Mouse (Mus musculus): ENCODE measurements around the gene Rarg. TPM values are rescaled to one million over a fixed set of nuclear protein-coding genes. Genes with fewer than 3 reads are reported as not detected.
"Not testable (repeated sequence)": the region's sequence is repeated elsewhere in the genome, so short reads cannot be mapped to it uniquely, and the experiment has no call there.

The Rarg gene
- polyA plus RNA-seq, 1 experiment: 23.7 TPM

- TF ChIP-seq POLR2A (IDR thresholded peaks at IDR 0.05; ENCODE audit: control insufficient read depth, extremely low read depth, insufficient read depth, low read length, poor library complexity) (no peak), CTCF (IDR thresholded peaks at IDR 0.05; ENCODE audit: borderline replicate concordance, control insufficient read depth, extremely low read depth, insufficient read depth, low read length, poor library complexity) (no peak)
- 93% methylated on average over 7 of the region's 7 CpGs for WGBS
- DNase-seq: no peak
- no peaks in the 10 kb centered on the region for H3K36me3 ChIP-seq (ENCODE audit: control insufficient read depth, insufficient read depth, low read length)
- peaks cover 47% of the 10 kb centered on the region for H3K4me1 ChIP-seq (replicated peaks; ENCODE audit: control insufficient read depth, insufficient read depth, low read length)
- H3K27ac ChIP-seq (ENCODE audit: control insufficient read depth, insufficient read depth, low read length): no peak overlapping the region
- no peaks in the 10 kb centered on the region for H3K27me3 ChIP-seq (ENCODE audit: control insufficient read depth, insufficient read depth, low read length)
- no peak overlapping the region for H3K4me3 ChIP-seq (ENCODE audit: control insufficient read depth, insufficient read depth, low read length)
Observed at GRCm38 (mm10) chr15:102232764-102233163, 24.6 kb downstream of the Rarg start.

GRCm38 (mm10) chr15:102231748-102232147 lies 25.6 kb downstream of the Rarg start, which contains the start of gene Itgb7:
Gene Itgb7 (minus strand): TSS chr15:102231944.
- Histone ChIP-seq H3K36me3 (ENCODE audit: control insufficient read depth, insufficient read depth, low read length) (no peaks in the 10 kb centered on the region), H3K4me3 (ENCODE audit: control insufficient read depth, insufficient read depth, low read length) (peak within 1 kb of the TSS; percentile 37), H3K4me1 (replicated peaks; ENCODE audit: control insufficient read depth, insufficient read depth, low read length) (peaks cover 47% of the 10 kb centered on the region), H3K27ac (ENCODE audit: control insufficient read depth, insufficient read depth, low read length) (peak within 1 kb of the TSS; percentile 62), H3K27me3 (ENCODE audit: control insufficient read depth, insufficient read depth, low read length) (no peaks in the 10 kb centered on the region)
- TF ChIP-seq POLR2A (IDR thresholded peaks at IDR 0.05; ENCODE audit: control insufficient read depth, extremely low read depth, insufficient read depth, low read length, poor library complexity) (peak; percentile 44; the same call in 1 of the 2 replicates), CTCF (IDR thresholded peaks at IDR 0.05; ENCODE audit: borderline replicate concordance, control insufficient read depth, extremely low read depth, insufficient read depth, low read length, poor library complexity) (no peak)
- DNase-seq: peak; percentile 84
- 3% methylated on average over 6 of the region's 6 CpGs for WGBS

GRCm38 (mm10) chr15:102230408-102231321 lies 26.7 kb downstream of the Rarg start:
- Histone ChIP-seq H3K4me3 (ENCODE audit: control insufficient read depth, insufficient read depth, low read length) (peak overlapping the region; percentile 37), H3K36me3 (ENCODE audit: control insufficient read depth, insufficient read depth, low read length) (no peaks in the 10 kb centered on the region), H3K27me3 (ENCODE audit: control insufficient read depth, insufficient read depth, low read length) (no peaks in the 10 kb centered on the region), H3K4me1 (replicated peaks; ENCODE audit: control insufficient read depth, insufficient read depth, low read length) (peaks cover 49% of the 10 kb centered on the region), H3K27ac (ENCODE audit: control insufficient read depth, insufficient read depth, low read length) (peak overlapping the region; percentile 62; the same call in 1 of the 2 replicates)
- WGBS: 61% methylated on average over 17 of the region's 17 CpGs
- peak; percentile 31 for DNase-seq
- TF ChIP-seq POLR2A (IDR thresholded peaks at IDR 0.05; ENCODE audit: control insufficient read depth, extremely low read depth, insufficient read depth, low read length, poor library complexity): no peak
- TF ChIP-seq CTCF (IDR thresholded peaks at IDR 0.05; ENCODE audit: borderline replicate concordance, control insufficient read depth, extremely low read depth, insufficient read depth, low read length, poor library complexity): no peak

- DNase-seq; H3K27ac ChIP-seq (ENCODE audit: control insufficient read depth, insufficient read depth, low read length); H3K36me3 ChIP-seq (ENCODE audit: control insufficient read depth, insufficient read depth, low read length); H3K27me3 ChIP-seq (ENCODE audit: control insufficient read depth, insufficient read depth, low read length); H3K4me3 ChIP-seq (ENCODE audit: control insufficient read depth, insufficient read depth, low read length): not testable (repeated sequence)
- 16% methylated on average over 6 of the region's 6 CpGs for WGBS
- H3K4me1 ChIP-seq (replicated peaks; ENCODE audit: control insufficient read depth, insufficient read depth, low read length): peaks cover 12% of the 10 kb centered on the region
Observed at GRCm38 (mm10) chr15:102225619-102226018, 31.7 kb downstream of the Rarg start.

- WGBS: under 1% methylated on average over 21 of the region's 21 CpGs
- TF ChIP-seq POLR2A (IDR thresholded peaks at IDR 0.05; ENCODE audit: control insufficient read depth, extremely low read depth, insufficient read depth, low read length, poor library complexity) (no peak), CTCF (IDR thresholded peaks at IDR 0.05; ENCODE audit: borderline replicate concordance, control insufficient read depth, extremely low read depth, insufficient read depth, low read length, poor library complexity) (no peak)
- no peaks in the 10 kb centered on the region for H3K27me3 ChIP-seq (ENCODE audit: control insufficient read depth, insufficient read depth, low read length)
- DNase-seq: peak; percentile 76
- peaks cover 9% of the 10 kb centered on the region for H3K4me1 ChIP-seq (replicated peaks; ENCODE audit: control insufficient read depth, insufficient read depth, low read length)
- peak overlapping the region; percentile 43 for H3K4me3 ChIP-seq (ENCODE audit: control insufficient read depth, insufficient read depth, low read length)
- peak overlapping the region; percentile 68 for H3K27ac ChIP-seq (ENCODE audit: control insufficient read depth, insufficient read depth, low read length)
- no peaks in the 10 kb centered on the region for H3K36me3 ChIP-seq (ENCODE audit: control insufficient read depth, insufficient read depth, low read length)
Observed at GRCm38 (mm10) chr15:102224992-102225617, 32.2 kb downstream of the Rarg start.

- Histone ChIP-seq H3K27ac (ENCODE audit: control insufficient read depth, insufficient read depth, low read length) (peak overlapping the region; percentile 67), H3K4me1 (replicated peaks; ENCODE audit: control insufficient read depth, insufficient read depth, low read length) (peaks cover 9% of the 10 kb centered on the region), H3K36me3 (ENCODE audit: control insufficient read depth, insufficient read depth, low read length) (no peaks in the 10 kb centered on the region), H3K4me3 (ENCODE audit: control insufficient read depth, insufficient read depth, low read length) (peak overlapping the region; percentile 43), H3K27me3 (ENCODE audit: control insufficient read depth, insufficient read depth, low read length) (no peaks in the 10 kb centered on the region)
- TF ChIP-seq POLR2A (IDR thresholded peaks at IDR 0.05; ENCODE audit: control insufficient read depth, extremely low read depth, insufficient read depth, low read length, poor library complexity): 0 out of 2 replicates have a peak, but pooled peaks have one; percentile 8
- TF ChIP-seq CTCF (IDR thresholded peaks at IDR 0.05; ENCODE audit: borderline replicate concordance, control insufficient read depth, extremely low read depth, insufficient read depth, low read length, poor library complexity): peak; percentile 91
- 13% methylated on average over 42 of the region's 43 CpGs for WGBS
- DNase-seq: peak; percentile 91
Observed at GRCm38 (mm10) chr15:102224186-102224991, 32.9 kb downstream of the Rarg start.
